Mouse (Mus musculus) B cell, adult 62 days (primary cell): ENCODE results near the gene Gm49340. TPM values are rescaled to one million over a fixed set of nuclear protein-coding genes. Genes with fewer than 3 reads are reported as not detected.

Experiments
- total RNA-seq: library from RNA; stranded (reverse); gene quantifications from 4 replicates; pipeline ENCODE4 v1.2.4, GENCODE M21; 2023

Gene Gm49340
- total RNA-seq: not detected in 4 replicates

GRCm38 (mm10) chr11:73329442-73329841 is at the start of gene Gm49340, which contains the start of the genes Aspa and Spata22:
TSS of gene Gm49340 (plus strand) at chr11:73329741.
TSS of gene Aspa (minus strand) at chr11:73329596.
TSS of gene Spata22 (plus strand) at chr11:73329741.

GRCm38 (mm10) chr11:73350483-73350882 is 20.9 kb downstream of the Gm49340 start, which contains the start of gene Olfr20:
TSS of gene Olfr20 (plus strand) at chr11:73350783.

DNA sequence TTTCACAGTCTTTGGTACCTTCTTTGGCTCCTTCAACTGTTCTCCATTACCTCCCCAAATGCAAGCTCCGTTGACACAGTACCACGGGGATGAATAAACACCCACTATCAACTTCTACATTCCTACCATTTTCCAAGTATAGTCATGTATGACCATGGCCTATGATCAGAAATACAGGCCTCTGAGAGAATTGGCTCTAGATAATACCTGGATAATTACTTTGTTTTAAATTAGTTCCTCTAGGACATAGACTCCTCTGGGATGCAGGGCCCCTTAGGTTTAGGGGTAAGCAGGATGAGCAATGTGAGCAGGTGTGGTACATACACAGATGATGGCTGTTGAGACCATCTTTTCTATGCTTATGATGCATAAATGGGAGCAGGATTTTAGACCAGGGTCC is 41.4 kb downstream of the Gm49340 start, which contains the start of gene Olfr376:
Gene Olfr376 (plus strand): TSS at position 301 of the 400 bp plus-strand sequence.

DNA sequence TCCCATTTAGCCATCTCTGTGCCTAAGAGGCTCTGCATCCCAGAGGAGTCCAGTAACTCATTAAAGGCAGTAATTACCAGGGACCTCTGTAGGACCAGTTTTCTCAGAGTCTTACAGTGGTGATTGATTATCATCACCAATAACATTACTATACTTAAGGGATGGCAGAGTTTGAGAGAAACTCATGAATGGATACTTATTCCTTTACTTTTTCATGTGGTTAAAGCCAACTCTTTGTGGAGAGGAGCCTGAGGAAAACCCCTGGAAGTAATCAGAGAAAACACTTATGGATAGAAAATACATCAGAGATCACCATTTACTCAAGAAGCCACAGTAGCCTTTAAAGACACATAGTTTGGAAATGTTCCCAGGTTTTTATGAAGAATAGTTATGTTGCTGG is 70.0 kb downstream of the Gm49340 start, which contains the start of gene Olfr1:
Gene Olfr1 (minus strand): TSS at position 101 of the 400 bp plus-strand sequence.

Other genes starting within 250 kb of the Gm49340 start
- gene Itgae, start 239.2 kb upstream of the Gm49340 start, total RNA-seq: 0.18 to 0.22 TPM in 2 of 4 replicates, not detected in the others
- 2.9 to 3.3 TPM (median 3.0 TPM) in 4 replicates for gene Haspin, start 191.4 kb upstream of the Gm49340 start, total RNA-seq
- not detected in 4 replicates for gene P2rx5, start 169.3 kb upstream of the Gm49340 start, total RNA-seq
- 42.2 to 60.2 TPM (median 52.3 TPM) in 4 replicates for gene Emc6, start 152.7 kb upstream of the Gm49340 start, total RNA-seq
- 5.1 to 7.1 TPM (median 5.8 TPM) in 4 replicates for gene Tax1bp3, start 152.7 kb upstream of the Gm49340 start, total RNA-seq
- gene Ctns, start 130.7 kb upstream of the Gm49340 start, total RNA-seq: 24.3 to 32.7 TPM (median 26.7 TPM) in 4 replicates
- 2.0 to 3.2 TPM (median 2.9 TPM) in 4 replicates for gene Shpk, start 130.3 kb upstream of the Gm49340 start, total RNA-seq
- gene Trpv1, start 95.4 kb upstream of the Gm49340 start, total RNA-seq: not detected in 4 replicates
- not detected in 4 replicates for gene Trpv3, start 62.4 kb upstream of the Gm49340 start, total RNA-seq
- 0.81 TPM in 1 of 4 replicates, not detected in the others for gene Aspa, start 145 bp upstream of the Gm49340 start, total RNA-seq
- not detected in 4 replicates for gene Spata22, start within 50 bp of the Gm49340 start, total RNA-seq
- not detected in 4 replicates for gene Olfr20, start 21.0 kb downstream of the Gm49340 start, total RNA-seq
- gene Olfr376, start 41.5 kb downstream of the Gm49340 start, total RNA-seq: not detected in 4 replicates
- not detected in 4 replicates for gene Olfr1, start 69.9 kb downstream of the Gm49340 start, total RNA-seq
- not detected in 4 replicates for gene Olfr378, start 98.7 kb downstream of the Gm49340 start, total RNA-seq
- gene Olfr380, start 127.8 kb downstream of the Gm49340 start, total RNA-seq: not detected in 4 replicates
- gene Olfr381, start 161.9 kb downstream of the Gm49340 start, total RNA-seq: not detected in 4 replicates
- not detected in 4 replicates for gene Olfr382, start 187.5 kb downstream of the Gm49340 start, total RNA-seq